Mouse (Mus musculus) bone marrow, adult 2 months (tissue): ENCODE measurements around the gene Naa40.

Experiments used
- CTCF ChIP-seq: fragments of 200-500 bp; IDR thresholded peaks from 2 replicates; pipeline ENCODE4 v1.5.1; 2011; ENCODE audit warnings: low read length, control low read depth; ENCODE audit not compliant: control insufficient read depth, insufficient read depth
- POLR2A ChIP-seq: fragments of 200-500 bp; IDR thresholded peaks from 2 replicates; pipeline ENCODE4 v1.6.1; 2011; ENCODE audit warnings: low read depth, mild to moderate bottlenecking, control low read depth, low read length, borderline replicate concordance; ENCODE audit not compliant: control insufficient read depth

- TF ChIP-seq POLR2A (no peak), CTCF (no peak)
Measured at GRCm38 (mm10) chr19:7212216-7212615, 28.8 kb downstream of the Naa40 start.
